Mouse (Mus musculus) CH12.LX (cell line): ENCODE results near the gene Dntt. TPM values are rescaled to one million over a fixed set of nuclear protein-coding genes. Genes with fewer than 3 reads are reported as not detected.

ENCODE experiments used
- DNase-seq: peaks from one replicate; pipeline ENCODE4 v3.0.0-alpha.2; 2013; ENCODE audit errors: extremely low read depth
- H3K27ac ChIP-seq: 2 replicates; pipeline ENCODE4 v1.5.1; 2012; ENCODE audit warnings: low read depth, mild to moderate bottlenecking, control low read depth, moderate library complexity; ENCODE audit not compliant: insufficient read depth
- H3K27me3 ChIP-seq: replicated peaks from 2 replicates; pipeline ENCODE3; 2012; ENCODE audit warnings: inconsistent platforms
- H3K36me3 ChIP-seq, 2 experiments: replicated peaks in 1 of 2; 2 replicates each; pipeline versions ENCODE3 to v1.6.1; 2012; ENCODE audit warnings: inconsistent platforms in 1 of 2, low read length in 1 of 2, mild to moderate bottlenecking in 1 of 2, mixed read lengths in 1 of 2, moderate library complexity in 1 of 2; ENCODE audit not compliant: control insufficient read depth in 1 of 2, insufficient read depth in 1 of 2
- H3K4me1 ChIP-seq, 2 experiments: 2 replicates each; pipeline ENCODE4 v1.6.1; 2012; ENCODE audit warnings: inconsistent platforms in 1 of 2, moderate library complexity in 1 of 2; ENCODE audit not compliant: insufficient read depth in 2 of 2, control insufficient read depth in 1 of 2
- H3K4me2 ChIP-seq: 2 replicates; pipeline ENCODE4 v1.6.1; 2012; ENCODE audit warnings: low read depth, mild to moderate bottlenecking, control low read depth; ENCODE audit not compliant: poor library complexity, insufficient read depth, severe bottlenecking
- H3K4me3 ChIP-seq, 3 experiments: fragments of 150-350 bp in 1 of 3; sonication (generic) in 1 of 3; replicated peaks in 1 of 3; 2 replicates each; pipeline versions ENCODE3 to v1.5.1; 2011 to 2012; ENCODE audit warnings: low read depth in 2 of 3, low read length in 2 of 3, mild to moderate bottlenecking in 2 of 3, moderate library complexity in 2 of 3, control low read depth in 1 of 3, improper control_type of control experiment in 1 of 3, inconsistent platforms in 1 of 3, mixed read lengths in 1 of 3; ENCODE audit not compliant: poor library complexity in 1 of 3
- H3K79me2 ChIP-seq: replicated peaks from 2 replicates; pipeline ENCODE4 v1.6.1; 2012; ENCODE audit warnings: mild to moderate bottlenecking, moderate library complexity; ENCODE audit not compliant: control insufficient read depth, poor library complexity, insufficient read depth, severe bottlenecking; ENCODE audit errors: extremely low read depth
- H3K9ac ChIP-seq: 2 replicates; pipeline ENCODE4 v1.6.1; 2012; ENCODE audit warnings: low read depth, mild to moderate bottlenecking, control low read depth, moderate library complexity; ENCODE audit not compliant: insufficient read depth
- H3K9me3 ChIP-seq: replicated peaks from 2 replicates; pipeline ENCODE3; 2012; ENCODE audit warnings: low read length, inconsistent platforms, mixed read lengths
- E2F4 ChIP-seq: IDR thresholded peaks from 2 replicates; pipeline ENCODE4 v1.6.1; 2011; ENCODE audit warnings: low read depth, low read length, improper control_type of control experiment; ENCODE audit not compliant: insufficient replicate concordance
- ELF1 ChIP-seq: IDR thresholded peaks from 2 replicates; pipeline ENCODE4 v1.6.1; 2014; ENCODE audit warnings: low read depth, mild to moderate bottlenecking, inconsistent platforms, low read length, improper control_type of control experiment
- ETS1 ChIP-seq: conservative IDR thresholded peaks from 2 replicates; pipeline ENCODE4 v1.6.1; 2012; ENCODE audit warnings: low read depth, mild to moderate bottlenecking, inconsistent platforms, low read length, improper control_type of control experiment, moderate library complexity
- GABPA ChIP-seq: IDR thresholded peaks from 2 replicates; pipeline ENCODE4 v1.6.1; 2012; ENCODE audit warnings: low read depth, low read length, improper control_type of control experiment, inconsistent platforms; ENCODE audit not compliant: insufficient replicate concordance
- HCFC1 ChIP-seq: IDR thresholded peaks from 2 replicates; pipeline ENCODE4 v1.6.1; 2012; ENCODE audit warnings: low read depth, mild to moderate bottlenecking, inconsistent platforms, low read length, improper control_type of control experiment
- IRF4 ChIP-seq: IDR thresholded peaks from 2 replicates; pipeline ENCODE4 v1.6.1; 2014; ENCODE audit warnings: low read depth, mild to moderate bottlenecking, inconsistent platforms, low read length, improper control_type of control experiment
- JUN ChIP-seq: IDR thresholded peaks from 2 replicates; pipeline ENCODE4 v1.6.1; 2011; ENCODE audit warnings: low read depth, mild to moderate bottlenecking, low read length, improper control_type of control experiment, moderate library complexity; ENCODE audit not compliant: insufficient read depth
- MAX ChIP-seq: IDR thresholded peaks from 2 replicates; pipeline ENCODE4 v1.6.1; 2011; ENCODE audit warnings: low read length, improper control_type of control experiment
- MAZ ChIP-seq: IDR thresholded peaks from 2 replicates; pipeline ENCODE4 v1.6.1; 2012; ENCODE audit warnings: low read depth, mild to moderate bottlenecking, inconsistent platforms, low read length, improper control_type of control experiment, moderate library complexity
- MXI1 ChIP-seq: IDR thresholded peaks from 2 replicates; pipeline ENCODE4 v1.6.1; 2011; ENCODE audit warnings: mild to moderate bottlenecking, low read depth, low read length, improper control_type of control experiment
- MYC ChIP-seq: IDR thresholded peaks from 2 replicates; pipeline ENCODE4 v1.6.1; 2011; ENCODE audit warnings: low read depth, mild to moderate bottlenecking, improper control_type of control experiment, low read length
- NELFE ChIP-seq: IDR thresholded peaks from 2 replicates; pipeline ENCODE4 v1.6.1; 2011; ENCODE audit warnings: low read depth, low read length, improper control_type of control experiment
- PAX5 ChIP-seq: IDR thresholded peaks from 2 replicates; pipeline ENCODE4 v1.6.1; 2012; ENCODE audit warnings: low read length, inconsistent platforms, mixed read lengths
- POLR2A ChIP-seq: IDR thresholded peaks from 2 replicates; pipeline ENCODE4 v1.6.1; 2011; ENCODE audit warnings: low read depth, mild to moderate bottlenecking, improper control_type of control experiment, low read length
- SIN3A ChIP-seq: IDR thresholded peaks from 2 replicates; pipeline ENCODE4 v1.6.1; 2012; ENCODE audit warnings: low read length, improper control_type of control experiment, inconsistent platforms
- SMC3 ChIP-seq: IDR thresholded peaks from 2 replicates; pipeline ENCODE4 v1.6.1; 2011; ENCODE audit warnings: low read depth, low read length, improper control_type of control experiment
- UBTF ChIP-seq: IDR thresholded peaks from 2 replicates; pipeline ENCODE4 v1.6.1; 2012; ENCODE audit warnings: low read depth, mild to moderate bottlenecking, inconsistent platforms, low read length, improper control_type of control experiment, moderate library complexity
- USF2 ChIP-seq: conservative IDR thresholded peaks from 2 replicates; pipeline ENCODE4 v1.6.1; 2011; ENCODE audit warnings: low read depth, low read length, improper control_type of control experiment
- ZMIZ1 ChIP-seq: IDR thresholded peaks from 2 replicates; pipeline ENCODE4 v1.6.1; 2012; ENCODE audit warnings: low read depth, mild to moderate bottlenecking, inconsistent platforms, low read length, improper control_type of control experiment
- dilution Hi-C: fragments of 300-500 bp; cut with MboI; formaldehyde crosslinking; loops from 2 replicates; pipeline ENCODE4 v1.14.3; 2020; ENCODE audit warnings: low sequenced_read_pairs; ENCODE audit not compliant: extremely low pct_unique_long_range_greater_than_20kb, extremely low pct_ligation_motif_present
- in situ Hi-C: fragments of 300-500 bp; cut with MboI; formaldehyde crosslinking; loops from 3 replicates; pipeline ENCODE4 v1.14.3; 2019; ENCODE audit warnings: low sequenced_read_pairs, low pct_ligation_motif_present, low pct_unique_long_range_greater_than_20kb, mixed read lengths
- polyA plus RNA-seq: library from polyadenylated mRNA; unstranded; fragments of >175 nt; gene quantifications from 2 replicates; pipeline ENCODE4 v1.2.1, GENCODE M21; 2012; ENCODE audit warnings: low read depth; ENCODE audit not compliant: insufficient read length
- total RNA-seq, 2 experiments: library from RNA; depleted of rRNA; stranded (reverse); fragments of 300-350 nt in 1 of 2; fragments of >200 nt in 1 of 2; gene quantifications; 2 replicates each; pipeline ENCODE4 v1.2.3; 2012 to 2014

The Dntt gene
- total and polyA plus RNA-seq, 3 experiments, result 0.13 TPM; not detected in 2

GRCm38 (mm10) chr19:40991626-40992025 is 37.4 kb upstream of the Dntt start:
- no peak for TF ChIP-seq IRF4
- no peak for TF ChIP-seq SIN3A
- TF ChIP-seq MXI1, result no peak
- TF ChIP-seq GABPA, result no peak
- no peak for TF ChIP-seq UBTF
- TF ChIP-seq POLR2A, result no peak
- TF ChIP-seq MAX, result no peak
- H3K4me1 ChIP-seq, result peaks cover 18 to 60% of the 10 kb centered on the region in 2 experiments
- peak overlapping the region; percentile 97 for H3K9ac ChIP-seq
- H3K4me3 ChIP-seq, result peak overlapping the region; percentile 66 to 93 (median 77)
- no peaks in the 10 kb centered on the region for H3K27me3 ChIP-seq
- peaks cover 73% of the 10 kb centered on the region for H3K79me2 ChIP-seq
- dilution Hi-C loops, result no loop called here
- no peak for DNase-seq
- H3K9me3 ChIP-seq, result no peaks in the 10 kb centered on the region
- in situ Hi-C loops, result no loop called here
- H3K27ac ChIP-seq, result peak overlapping the region; percentile 72; the same call in 1 of the 2 replicates
- H3K4me2 ChIP-seq, result peak overlapping the region; percentile 98
- H3K36me3 ChIP-seq, result peaks cover 10 to 36% of the 10 kb centered on the region in 2 experiments

- no peaks in the 10 kb centered on the region for H3K9me3 ChIP-seq
- H3K4me1 ChIP-seq, result peaks cover 18 to 60% of the 10 kb centered on the region in 2 experiments
- in situ Hi-C loops, result no loop called here
- H3K9ac ChIP-seq, result peak overlapping the region; percentile 97
- H3K27ac ChIP-seq, result peak overlapping the region; percentile 99; the same call in 1 of the 2 replicates
- H3K4me3 ChIP-seq, result peak overlapping the region; percentile 66 to 93 (median 77)
- peaks cover 68% of the 10 kb centered on the region for H3K79me2 ChIP-seq
- TF ChIP-seq MAX (no peak), NELFE (no peak), USF2 (no peak), ZMIZ1 (no peak), JUN (no peak), ETS1 (no peak), PAX5 (no peak), MAZ (no peak), E2F4 (no peak), ELF1 (no peak), HCFC1 (no peak), UBTF (no peak), SMC3 (no peak), GABPA (no peak), MYC (no peak)
- peaks cover 7 to 32% of the 10 kb centered on the region in 2 experiments for H3K36me3 ChIP-seq
- dilution Hi-C loops, result no loop called here
- H3K4me2 ChIP-seq, result peak overlapping the region; percentile 98
- no peaks in the 10 kb centered on the region for H3K27me3 ChIP-seq
- DNase-seq, result no peak
Observed at GRCm38 (mm10) chr19:40992096-40992495, 37.0 kb upstream of the Dntt start.
